Mouse (Mus musculus) thymus, postnatal 4 days (tissue): Measurements from ENCODE around the gene Lama5.
"Not testable (repeated sequence)": the region's sequence is repeated elsewhere in the genome, so short reads cannot be mapped to it uniquely, and the experiment has no call there.

Experiments
- DNase-seq: peaks from one replicate; pipeline ENCODE4 v3.0.0; 2021

Lama5 gene

DNA sequence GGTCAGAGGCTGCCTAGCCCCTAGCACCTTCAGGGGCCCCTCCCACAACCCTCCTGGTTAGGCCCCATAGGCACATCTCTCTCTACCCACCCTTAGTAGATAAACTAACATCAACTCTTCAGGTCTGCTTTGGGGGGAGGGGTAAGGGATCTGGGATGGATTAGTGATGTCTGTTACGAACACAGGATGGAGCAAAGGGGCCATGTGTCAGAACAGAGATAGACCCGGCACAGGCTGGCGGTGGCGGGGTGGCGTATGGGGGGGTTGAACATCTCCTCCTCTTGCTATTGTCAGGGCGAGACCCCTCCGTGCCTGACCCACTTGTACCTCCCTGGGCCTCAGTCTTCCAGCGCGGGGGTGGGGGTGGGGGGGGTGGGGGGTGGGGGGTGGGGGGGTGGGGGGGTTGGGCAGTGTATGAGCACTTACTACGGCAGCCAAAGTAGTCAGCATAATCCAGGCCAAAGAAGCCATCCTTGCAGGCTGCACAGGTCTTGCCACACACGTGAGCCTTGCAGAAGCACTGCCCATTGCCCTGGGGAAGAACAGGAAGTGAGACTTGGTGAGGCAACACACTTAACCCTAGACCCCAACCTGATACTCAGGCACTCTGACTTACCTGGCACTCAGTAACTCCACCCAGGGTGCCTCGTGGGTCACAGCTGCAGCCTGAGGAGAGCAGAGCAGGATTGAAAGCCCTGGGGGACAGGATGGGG, 28.9 kb downstream of the Lama5 start:
- DNase-seq, result peak; percentile 25

DNA sequence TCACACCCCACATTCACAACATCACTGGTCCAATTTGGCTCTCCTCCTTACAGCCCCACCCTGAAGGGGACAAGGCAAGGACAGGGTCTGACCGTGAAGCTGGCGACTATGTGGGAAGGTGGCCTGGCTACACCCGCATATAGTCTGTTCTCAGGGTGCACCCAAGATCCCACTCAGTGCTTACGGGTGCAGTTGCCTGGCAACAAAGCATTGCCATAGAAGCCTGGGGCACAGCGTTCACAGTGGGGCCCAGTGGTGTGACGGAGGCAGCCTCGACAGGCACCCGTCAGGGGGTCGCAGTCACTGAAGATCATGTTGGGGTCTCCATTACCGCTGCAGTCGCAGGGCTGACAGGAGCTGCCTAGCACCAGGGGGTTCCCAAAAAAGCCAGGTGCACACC, 38.3 kb downstream of the Lama5 start:
- DNase-seq, result no peak

- DNase-seq, result no peak
Measured at GRCm38 (mm10) chr2:180185686-180186085, 40.0 kb downstream of the Lama5 start.

DNA sequence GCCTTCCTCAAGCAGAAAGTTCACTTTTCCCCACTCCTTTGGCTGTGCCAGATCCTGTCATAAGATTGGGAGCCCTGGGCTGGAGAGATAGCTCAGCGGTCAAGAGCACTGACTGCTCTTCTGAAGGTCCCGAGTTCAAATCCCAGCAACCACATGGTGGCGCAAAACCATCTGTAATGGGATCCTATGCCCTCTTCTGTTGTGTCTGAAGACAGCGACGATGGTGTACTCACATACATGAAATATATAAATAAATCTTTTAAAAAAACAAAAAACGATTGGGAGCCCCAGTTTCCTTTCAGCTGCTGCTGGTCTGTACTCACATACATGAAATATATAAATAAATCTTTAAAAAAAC, 40.9 kb downstream of the Lama5 start:
- no peak for DNase-seq

DNA sequence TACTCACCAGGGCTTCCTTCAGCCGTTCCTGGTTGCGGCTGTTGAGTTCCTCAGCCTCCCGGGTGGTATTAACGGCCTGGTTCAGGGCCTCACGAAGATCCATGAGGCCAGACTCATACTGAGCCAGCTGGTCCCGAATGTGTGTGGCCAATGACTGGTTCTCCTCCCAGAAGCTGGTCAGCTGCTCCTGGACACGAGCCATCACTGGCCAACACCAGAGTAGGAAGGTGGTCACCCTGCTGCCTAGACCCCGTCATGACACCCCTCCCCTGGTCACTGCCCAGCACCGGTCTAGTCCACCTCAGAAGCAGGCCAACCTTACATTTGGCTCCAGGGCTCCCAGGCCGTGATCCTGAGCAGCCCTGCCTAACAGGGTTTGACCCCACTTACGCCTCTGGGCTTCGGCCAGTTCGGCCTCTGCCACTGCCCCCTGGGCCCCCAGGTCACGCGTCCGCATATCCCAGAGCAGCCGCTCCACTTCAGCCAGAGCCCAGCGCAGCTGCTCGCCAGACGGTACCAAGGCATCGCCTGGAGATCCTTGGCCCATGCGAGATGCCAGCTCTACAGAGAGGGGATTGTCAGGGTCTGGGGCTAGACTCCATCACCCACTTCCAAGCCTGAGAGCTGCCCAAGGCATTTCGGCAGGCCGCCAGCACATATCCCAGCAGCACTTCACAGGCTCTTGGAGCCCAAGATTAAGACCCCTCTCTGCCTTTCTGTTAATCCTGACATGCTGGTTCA, 41.5 kb downstream of the Lama5 start:
- no peak for DNase-seq

- no peak for DNase-seq
Measured at GRCm38 (mm10) chr2:180181542-180181941, 44.1 kb downstream of the Lama5 start.

GRCm38 (mm10) chr2:180175725-180176124, 49.9 kb downstream of the Lama5 start:
- no peak for DNase-seq

DNA sequence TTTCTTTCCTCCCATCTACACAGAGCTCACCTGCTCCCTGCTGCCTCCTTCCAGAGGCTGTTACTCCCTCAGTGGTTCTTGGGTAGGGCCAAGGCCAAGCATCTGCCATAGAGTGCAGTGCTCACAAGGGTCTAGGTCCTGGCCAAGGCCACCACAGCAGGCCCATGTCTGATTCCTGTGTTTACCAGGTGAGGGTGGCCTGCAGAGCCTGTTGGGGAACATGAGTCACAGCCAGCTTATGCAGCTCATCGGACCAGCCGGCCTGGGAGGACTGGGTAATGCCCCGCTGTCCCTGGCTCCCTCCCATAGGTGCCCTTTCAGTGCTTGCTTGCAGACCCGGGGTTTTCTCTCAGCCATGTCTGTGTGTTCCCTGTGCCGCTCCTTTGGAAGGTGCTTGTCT, 51.5 kb downstream of the Lama5 start:
- DNase-seq, result no peak

DNA sequence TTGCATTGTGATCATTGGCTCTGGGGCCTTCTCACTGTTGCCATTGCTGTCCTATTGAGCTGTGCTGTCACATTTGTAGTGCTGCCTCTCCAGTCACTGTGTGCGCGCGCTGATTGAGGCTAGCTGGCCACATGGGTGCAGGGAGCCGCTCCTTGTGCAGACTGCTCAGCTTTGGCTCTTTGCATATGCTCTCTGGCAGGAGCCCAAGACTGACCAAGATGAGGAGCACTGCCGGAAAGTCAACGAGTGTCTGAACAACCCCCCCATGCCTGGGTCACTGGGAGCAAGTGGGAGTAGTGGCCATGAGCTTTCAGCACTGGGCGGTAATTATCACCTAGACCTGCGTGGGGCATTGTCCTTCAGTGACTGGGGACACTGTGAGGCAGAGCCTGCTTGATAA, 51.9 kb downstream of the Lama5 start:
- not testable (repeated sequence) for DNase-seq

DNA sequence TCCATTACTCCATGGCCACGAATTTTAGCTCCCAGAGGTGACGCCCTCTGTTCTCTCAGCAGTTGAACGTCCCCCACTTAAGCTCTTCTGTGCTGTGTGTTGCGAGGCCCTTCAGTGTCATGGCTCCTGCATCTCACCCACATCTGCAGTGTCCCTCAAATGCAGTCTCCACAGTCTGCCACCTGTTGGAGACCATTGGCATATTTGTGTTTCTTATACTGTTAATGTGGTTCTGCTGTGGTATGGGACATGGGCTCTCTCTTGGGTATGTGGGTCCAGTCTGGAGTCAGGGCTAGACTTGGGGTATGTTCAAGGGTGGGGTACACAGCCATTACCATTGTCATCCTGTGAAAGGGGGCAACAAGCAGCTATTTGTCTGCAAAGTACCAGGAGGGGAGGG, 52.5 kb downstream of the Lama5 start:
- peak; percentile 54 for DNase-seq

- no peak for DNase-seq
Measured at GRCm38 (mm10) chr2:180172152-180172551, 53.5 kb downstream of the Lama5 start.

GRCm38 (mm10) chr2:180171522-180172070, 54.1 kb downstream of the Lama5 start:
- no peak for DNase-seq

GRCm38 (mm10) chr2:180170806-180171521, 54.7 kb downstream of the Lama5 start, which contains the start of gene Adrm1:
Gene Adrm1, plus strand, starts transcription at chr2:180171485.
- peak; percentile 98 for DNase-seq

GRCm38 (mm10) chr2:180170151-180170805, 55.4 kb downstream of the Lama5 start:
- no peak for DNase-seq

- no peak for DNase-seq
Measured at GRCm38 (mm10) chr2:180166869-180167268, 58.8 kb downstream of the Lama5 start.

- DNase-seq, result no peak
Measured at GRCm38 (mm10) chr2:180165855-180166254, 59.8 kb downstream of the Lama5 start.

DNA sequence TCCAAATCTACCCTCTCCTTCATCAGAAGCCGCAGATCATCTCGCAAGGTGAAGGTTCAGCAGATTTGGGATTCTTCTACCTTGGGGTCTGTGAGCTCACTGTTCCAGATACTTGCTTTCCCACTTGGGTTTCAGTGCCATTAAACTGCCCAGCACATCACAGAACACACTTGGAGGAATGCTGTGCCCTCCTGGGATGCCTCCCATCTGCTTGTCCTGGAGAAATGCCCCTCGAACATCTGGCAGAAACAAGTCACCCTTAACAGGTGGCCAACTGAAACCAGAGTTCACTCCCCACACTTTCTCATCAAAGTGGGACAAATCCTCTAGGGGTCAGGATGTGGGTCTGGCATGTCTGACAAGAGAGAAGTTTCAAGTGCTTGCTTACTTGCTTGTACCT, 67.0 kb downstream of the Lama5 start:
- DNase-seq, result no peak

- DNase-seq, result no peak
Measured at GRCm38 (mm10) chr2:180154796-180155195, 70.9 kb downstream of the Lama5 start.

- no peak for DNase-seq
Measured at GRCm38 (mm10) chr2:180148551-180148950, 77.1 kb downstream of the Lama5 start.

DNA sequence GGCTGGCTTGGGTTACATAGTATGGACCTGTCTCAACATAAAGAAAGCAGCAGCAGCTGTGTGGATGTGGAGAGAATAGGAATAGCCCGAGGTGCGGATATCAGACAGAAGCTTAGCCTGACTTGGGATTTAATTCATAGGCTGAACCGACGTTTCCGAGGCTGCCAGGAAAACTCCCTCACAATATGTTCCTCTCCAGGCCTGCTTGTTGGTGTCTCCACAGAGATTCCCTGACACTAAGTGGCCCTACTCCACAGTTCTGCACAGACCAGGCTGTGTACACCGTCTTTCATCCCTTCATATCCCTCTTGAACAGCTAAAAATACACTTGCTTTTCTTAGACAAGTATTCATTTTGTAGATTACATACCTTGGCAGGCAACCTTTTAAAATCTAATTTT, 78.3 kb downstream of the Lama5 start:
- no peak for DNase-seq

DNA sequence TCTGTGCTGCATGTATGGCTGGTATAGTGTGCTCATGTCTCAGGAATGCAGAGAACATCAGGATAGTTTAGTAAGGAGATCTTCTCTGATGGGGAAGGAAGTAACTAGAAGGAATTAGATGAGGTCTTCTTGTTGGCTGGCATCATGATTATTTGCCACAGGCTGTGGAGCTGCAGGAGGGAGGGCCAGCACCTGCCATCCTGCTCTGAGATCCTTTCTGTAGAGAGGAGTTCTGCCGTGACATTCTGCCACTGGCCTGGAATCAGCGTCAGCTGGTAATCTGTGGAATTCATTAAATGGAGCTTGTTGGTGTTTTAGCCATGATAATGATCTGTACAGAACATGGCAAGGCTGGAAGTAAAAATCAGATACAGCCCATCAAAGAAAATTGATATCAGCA, 79.6 kb downstream of the Lama5 start:
- DNase-seq, result no peak

DNA sequence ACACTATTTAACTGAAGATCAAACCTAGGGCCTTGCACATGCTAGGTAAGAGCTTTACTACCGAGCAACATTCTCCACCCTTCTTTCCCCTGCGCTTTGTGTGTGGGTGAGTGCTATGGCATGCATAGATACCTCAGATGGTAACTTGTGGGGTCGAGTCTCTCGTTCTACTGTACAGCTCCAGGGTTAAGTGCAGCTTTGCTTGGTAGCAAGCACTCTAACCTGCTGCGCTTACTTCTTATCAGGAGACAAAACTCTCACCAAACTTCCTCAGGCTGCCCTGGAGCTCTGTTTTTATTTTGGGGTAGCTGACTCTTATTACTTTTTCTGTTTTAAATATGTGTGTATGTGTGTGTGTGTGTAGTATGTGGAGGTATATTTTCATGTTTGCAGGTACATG, 90.2 kb downstream of the Lama5 start:
- DNase-seq, result no peak

GRCm38 (mm10) chr2:180133911-180134310, 91.7 kb downstream of the Lama5 start:
- no peak for DNase-seq
